Mouse (Mus musculus) CH12.LX (cell line): ENCODE results near the gene Tmem198b. TPM values are rescaled to one million over a fixed set of nuclear protein-coding genes. Genes with fewer than 3 reads are reported as not detected.

ENCODE experiments used
- DNase-seq: peaks from one replicate; pipeline ENCODE4 v3.0.0-alpha.2; 2013; ENCODE audit errors: extremely low read depth
- H3K27ac ChIP-seq: 2 replicates; pipeline ENCODE4 v1.5.1; 2012; ENCODE audit warnings: low read depth, mild to moderate bottlenecking, control low read depth, moderate library complexity; ENCODE audit not compliant: insufficient read depth
- H3K27me3 ChIP-seq: replicated peaks from 2 replicates; pipeline ENCODE3; 2012; ENCODE audit warnings: inconsistent platforms
- H3K36me3 ChIP-seq, 2 experiments: replicated peaks in 1 of 2; 2 replicates each; pipeline versions ENCODE3 to v1.6.1; 2012; ENCODE audit warnings: inconsistent platforms in 1 of 2, low read length in 1 of 2, mild to moderate bottlenecking in 1 of 2, mixed read lengths in 1 of 2, moderate library complexity in 1 of 2; ENCODE audit not compliant: control insufficient read depth in 1 of 2, insufficient read depth in 1 of 2
- H3K4me1 ChIP-seq, 2 experiments: 2 replicates each; pipeline ENCODE4 v1.6.1; 2012; ENCODE audit warnings: inconsistent platforms in 1 of 2, moderate library complexity in 1 of 2; ENCODE audit not compliant: insufficient read depth in 2 of 2, control insufficient read depth in 1 of 2
- H3K4me2 ChIP-seq: 2 replicates; pipeline ENCODE4 v1.6.1; 2012; ENCODE audit warnings: low read depth, mild to moderate bottlenecking, control low read depth; ENCODE audit not compliant: poor library complexity, insufficient read depth, severe bottlenecking
- H3K4me3 ChIP-seq, 3 experiments: fragments of 150-350 bp in 1 of 3; sonication (generic) in 1 of 3; replicated peaks in 1 of 3; 2 replicates each; pipeline versions ENCODE3 to v1.5.1; 2011 to 2012; ENCODE audit warnings: low read depth in 2 of 3, low read length in 2 of 3, mild to moderate bottlenecking in 2 of 3, moderate library complexity in 2 of 3, control low read depth in 1 of 3, improper control_type of control experiment in 1 of 3, inconsistent platforms in 1 of 3, mixed read lengths in 1 of 3; ENCODE audit not compliant: poor library complexity in 1 of 3
- H3K79me2 ChIP-seq: replicated peaks from 2 replicates; pipeline ENCODE4 v1.6.1; 2012; ENCODE audit warnings: mild to moderate bottlenecking, moderate library complexity; ENCODE audit not compliant: control insufficient read depth, poor library complexity, insufficient read depth, severe bottlenecking; ENCODE audit errors: extremely low read depth
- H3K9ac ChIP-seq: 2 replicates; pipeline ENCODE4 v1.6.1; 2012; ENCODE audit warnings: low read depth, mild to moderate bottlenecking, control low read depth, moderate library complexity; ENCODE audit not compliant: insufficient read depth
- H3K9me3 ChIP-seq: replicated peaks from 2 replicates; pipeline ENCODE3; 2012; ENCODE audit warnings: low read length, inconsistent platforms, mixed read lengths
- CHD2 ChIP-seq: IDR thresholded peaks from 2 replicates; pipeline ENCODE4 v1.6.1; 2011; ENCODE audit warnings: low read length, improper control_type of control experiment
- E2F4 ChIP-seq: IDR thresholded peaks from 2 replicates; pipeline ENCODE4 v1.6.1; 2011; ENCODE audit warnings: low read depth, low read length, improper control_type of control experiment; ENCODE audit not compliant: insufficient replicate concordance
- EP300 ChIP-seq: IDR thresholded peaks from 2 replicates; pipeline ENCODE4 v1.6.1; 2011; ENCODE audit warnings: low read length, improper control_type of control experiment
- ETS1 ChIP-seq: conservative IDR thresholded peaks from 2 replicates; pipeline ENCODE4 v1.6.1; 2012; ENCODE audit warnings: low read depth, mild to moderate bottlenecking, inconsistent platforms, low read length, improper control_type of control experiment, moderate library complexity
- GABPA ChIP-seq: IDR thresholded peaks from 2 replicates; pipeline ENCODE4 v1.6.1; 2012; ENCODE audit warnings: low read depth, low read length, improper control_type of control experiment, inconsistent platforms; ENCODE audit not compliant: insufficient replicate concordance
- IRF4 ChIP-seq: IDR thresholded peaks from 2 replicates; pipeline ENCODE4 v1.6.1; 2014; ENCODE audit warnings: low read depth, mild to moderate bottlenecking, inconsistent platforms, low read length, improper control_type of control experiment
- JUN ChIP-seq: IDR thresholded peaks from 2 replicates; pipeline ENCODE4 v1.6.1; 2011; ENCODE audit warnings: low read depth, mild to moderate bottlenecking, low read length, improper control_type of control experiment, moderate library complexity; ENCODE audit not compliant: insufficient read depth
- MAFK ChIP-seq: IDR thresholded peaks from 2 replicates; pipeline ENCODE4 v1.6.1; 2011; ENCODE audit warnings: low read length, improper control_type of control experiment; ENCODE audit not compliant: insufficient replicate concordance
- MEF2A ChIP-seq: IDR thresholded peaks from 2 replicates; pipeline ENCODE4 v1.6.1; 2014; ENCODE audit warnings: low read depth, mild to moderate bottlenecking, inconsistent platforms, low read length, improper control_type of control experiment, borderline replicate concordance
- MXI1 ChIP-seq: IDR thresholded peaks from 2 replicates; pipeline ENCODE4 v1.6.1; 2011; ENCODE audit warnings: mild to moderate bottlenecking, low read depth, low read length, improper control_type of control experiment
- RAD21 ChIP-seq: IDR thresholded peaks from 2 replicates; pipeline ENCODE4 v1.6.1; 2011; ENCODE audit warnings: low read depth, mild to moderate bottlenecking, low read length, improper control_type of control experiment, moderate library complexity
- SIN3A ChIP-seq: IDR thresholded peaks from 2 replicates; pipeline ENCODE4 v1.6.1; 2012; ENCODE audit warnings: low read length, improper control_type of control experiment, inconsistent platforms
- SMC3 ChIP-seq: IDR thresholded peaks from 2 replicates; pipeline ENCODE4 v1.6.1; 2011; ENCODE audit warnings: low read depth, low read length, improper control_type of control experiment
- TBP ChIP-seq: conservative IDR thresholded peaks from 2 replicates; pipeline ENCODE4 v1.6.1; 2011; ENCODE audit warnings: low read depth, low read length, improper control_type of control experiment
- UBTF ChIP-seq: IDR thresholded peaks from 2 replicates; pipeline ENCODE4 v1.6.1; 2012; ENCODE audit warnings: low read depth, mild to moderate bottlenecking, inconsistent platforms, low read length, improper control_type of control experiment, moderate library complexity
- dilution Hi-C: fragments of 300-500 bp; cut with MboI; formaldehyde crosslinking; loops from 2 replicates; pipeline ENCODE4 v1.14.3; 2020; ENCODE audit warnings: low sequenced_read_pairs; ENCODE audit not compliant: extremely low pct_unique_long_range_greater_than_20kb, extremely low pct_ligation_motif_present
- in situ Hi-C: fragments of 300-500 bp; cut with MboI; formaldehyde crosslinking; loops from 3 replicates; pipeline ENCODE4 v1.14.3; 2019; ENCODE audit warnings: low sequenced_read_pairs, low pct_ligation_motif_present, low pct_unique_long_range_greater_than_20kb, mixed read lengths
- polyA plus RNA-seq: library from polyadenylated mRNA; unstranded; fragments of >175 nt; gene quantifications from 2 replicates; pipeline ENCODE4 v1.2.1, GENCODE M21; 2012; ENCODE audit warnings: low read depth; ENCODE audit not compliant: insufficient read length
- total RNA-seq, 2 experiments: library from RNA; depleted of rRNA; stranded (reverse); fragments of 300-350 nt in 1 of 2; fragments of >200 nt in 1 of 2; gene quantifications; 2 replicates each; pipeline ENCODE4 v1.2.3; 2012 to 2014

Tmem198b gene
- total and polyA plus RNA-seq, 3 experiments: 2.0 to 4.7 (median 2.6) TPM

DNA sequence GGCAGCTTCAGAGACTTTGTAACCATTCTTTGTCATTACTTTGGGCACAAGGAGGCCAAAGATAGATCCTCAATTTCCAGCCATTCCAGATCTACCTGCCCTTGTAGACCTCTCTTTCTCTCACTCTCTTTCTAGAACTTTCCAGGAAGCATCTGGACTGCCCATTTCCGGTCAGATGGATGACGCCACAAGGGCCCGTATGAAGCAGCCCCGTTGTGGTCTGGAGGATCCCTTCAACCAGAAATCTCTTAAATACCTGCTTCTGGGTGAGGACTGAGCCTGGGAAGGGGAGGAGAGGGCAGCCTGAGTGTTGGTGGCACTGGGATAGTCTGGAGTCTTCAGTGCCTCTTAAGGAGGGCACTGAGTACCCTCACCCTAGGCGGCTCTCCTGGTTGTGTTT lies 9.8 kb downstream of the Tmem198b start:
- Histone ChIP-seq H3K36me3 (peaks cover 0 to 5% of the 10 kb centered on the region in 2 experiments), H3K4me1 (peaks cover 8 to 31% of the 10 kb centered on the region in 2 experiments; a peak in 3 of 4 replicates)

GRCm38 (mm10) chr10:128793258-128793657 lies 10.9 kb downstream of the Tmem198b start:
- in situ Hi-C loops: no loop called here
- TF ChIP-seq SIN3A (no peak), MAFK (peak; percentile 73; the same call in 1 of the 2 replicates), RAD21 (no peak), E2F4 (no peak)
- TF ChIP-seq, all 38 proteins: peak for 1
- Histone ChIP-seq H3K9ac (no peak overlapping the region), H3K79me2 (no peaks in the 10 kb centered on the region), H3K4me2 (no peak overlapping the region), H3K4me3 (no peak overlapping the region), H3K9me3 (no peaks in the 10 kb centered on the region), H3K27ac (no peak overlapping the region), H3K36me3 (no peaks in the 10 kb centered on the region), H3K27me3 (no peaks in the 10 kb centered on the region), H3K4me1 (peaks cover 8 to 31% of the 10 kb centered on the region in 2 experiments; a peak in 3 of 4 replicates)
- DNase-seq: no peak
- dilution Hi-C loops: no loop called here

More for the DNA sequence above, 9.8 kb downstream of the Tmem198b start:
- DNase-seq: no peak
- no peak overlapping the region for H3K9ac ChIP-seq
- no peak for TF ChIP-seq SMC3
- TF ChIP-seq JUN: no peak
- no peak for TF ChIP-seq IRF4
- TF ChIP-seq TBP: no peak
- no peak for TF ChIP-seq ETS1
- TF ChIP-seq EP300: no peak
- TF ChIP-seq E2F4: no peak
- no peak for TF ChIP-seq MEF2A
- TF ChIP-seq CHD2: no peak
- no peak for TF ChIP-seq MXI1
- no peak for TF ChIP-seq GABPA
- no peak for TF ChIP-seq UBTF
- TF ChIP-seq, all 38 proteins: peak for 0
- Histone ChIP-seq H3K79me2 (no peaks in the 10 kb centered on the region), H3K4me3 (no peak overlapping the region), H3K27ac (no peak overlapping the region), H3K9me3 (no peaks in the 10 kb centered on the region), H3K4me2 (no peak overlapping the region), H3K27me3 (no peaks in the 10 kb centered on the region)
- in situ Hi-C loops: no loop called here
- dilution Hi-C loops: no loop called here
